Mouse (Mus musculus) ES-Bruce4 (cell line): Measurements from ENCODE around the gene Tbc1d22a.

Experiments used
- CTCF ChIP-seq: IDR thresholded peaks from one replicate; pipeline ENCODE4 v1.8.1; 2011; ENCODE audit warnings: low read depth, low read length
- EP300 ChIP-seq: IDR thresholded peaks from 2 replicates; pipeline ENCODE4 v1.6.1; 2011; ENCODE audit warnings: low read depth, low read length; ENCODE audit not compliant: insufficient read depth
- POLR2A ChIP-seq: IDR thresholded peaks from one replicate; pipeline ENCODE4 v1.8.1; 2011; ENCODE audit warnings: low read length; ENCODE audit not compliant: insufficient read depth

DNA sequence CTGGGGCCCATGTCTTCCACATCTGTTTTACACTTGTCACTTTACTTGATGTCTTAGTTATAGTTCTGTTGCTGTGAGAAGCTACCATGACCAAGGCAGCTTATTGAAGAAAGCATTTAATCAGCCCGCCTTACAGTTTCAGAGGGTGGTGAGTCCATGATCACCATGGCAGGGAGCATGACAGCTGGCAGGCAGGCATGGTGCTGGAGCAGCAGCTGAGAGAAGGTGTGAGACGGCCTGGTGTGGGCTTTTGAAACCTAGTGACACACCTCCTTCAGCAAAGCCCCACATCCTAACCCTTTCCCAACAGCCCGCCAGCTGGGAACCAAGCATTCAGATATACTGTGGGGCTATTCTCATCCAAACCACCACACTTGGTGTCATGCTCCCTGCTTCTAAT is 91.0 kb downstream of the Tbc1d22a start:
- TF ChIP-seq CTCF, result no peak
- no peak for TF ChIP-seq POLR2A
- TF ChIP-seq EP300, result no peak
